ENCODE assay signal across 25 mouse cellular contexts in genomic region chr9:71573771-71574340, GRCm38 (mm10). TPM values are rescaled to one million over a fixed set of nuclear protein-coding genes. Genes with fewer than 3 reads are reported as not detected.
A peak's percentile ranks its signal among the peaks of the same experiment; 100 is the strongest.
DNase-seq lines count a peak whose midpoint lies in the region; ATAC-seq and TF ChIP-seq lines count a peak whose summit lies in the region.
"Had no signal": no experiment of that assay in that cellular context is flagged by ENCODE, and none has a peak within 500 bp of the region (broad histone marks: within the 10 kb centered on the region; RNA-seq: fewer than 3 reads in every experiment).

No protein-coding gene starts in this region.

- H3K36me3 ChIP-seq in intestine, postnatal 0 days (ENCODE audit: control insufficient read depth, insufficient read depth) = no peaks in the 10 kb centered on the region
- H3K36me3 ChIP-seq in intestine, embryonic 15.5 days = no peaks in the 10 kb centered on the region
- H3K36me3 ChIP-seq: forebrain, embryonic 10.5 days; limb, embryonic 15.5 days; liver, embryonic 15.5 days; neural tube, embryonic 15.5 days had no signal

- 82% methylated on average over 6 of the region's 6 CpGs for WGBS in intestine, postnatal 0 days
- 87% methylated on average over 6 of the region's 6 CpGs for WGBS in intestine, embryonic 15.5 days

- H3K9ac ChIP-seq in intestine, postnatal 0 days (ENCODE audit: low read depth, low read length) = no peak overlapping the region
- no peak overlapping the region for H3K9ac ChIP-seq in intestine, embryonic 15.5 days
- H3K9ac ChIP-seq: limb, embryonic 15.5 days; liver, embryonic 15.5 days; neural tube, embryonic 15.5 days had no signal

- no peaks in the 10 kb centered on the region for H3K9me3 ChIP-seq in intestine, postnatal 0 days (ENCODE audit: control insufficient read depth)
- no peaks in the 10 kb centered on the region for H3K9me3 ChIP-seq in intestine, embryonic 15.5 days
- H3K9me3 ChIP-seq: forebrain, embryonic 10.5 days; limb, embryonic 15.5 days; liver, embryonic 15.5 days; neural tube, embryonic 15.5 days had no signal

- no peak overlapping the region for H3K4me2 ChIP-seq in intestine, postnatal 0 days (replicated peaks; ENCODE audit: low read depth)
- H3K4me2 ChIP-seq in intestine, embryonic 15.5 days (replicated peaks) = no peak overlapping the region
- H3K4me2 ChIP-seq: limb, embryonic 15.5 days; liver, embryonic 15.5 days; neural tube, embryonic 15.5 days had no signal

- peak; percentile 52 for ATAC-seq in intestine, postnatal 0 days
- ATAC-seq in intestine, embryonic 15.5 days = no peak
- ATAC-seq: CD4-positive, CD25-positive, alpha-beta regulatory T cell, adult 4 months; hindbrain, embryonic 16.5 days; Patski had no signal

- H3K27me3 ChIP-seq in intestine, postnatal 0 days (replicated peaks; ENCODE audit: control insufficient read depth, insufficient read depth, low read length) = no peaks in the 10 kb centered on the region
- H3K27me3 ChIP-seq in intestine, embryonic 15.5 days (replicated peaks) = no peaks in the 10 kb centered on the region
- H3K27me3 ChIP-seq: limb, embryonic 15.5 days; liver, embryonic 15.5 days; neural tube, embryonic 15.5 days; Patski had no signal

- peak; percentile 37 for DNase-seq in adrenal gland, adult 8-10 months
- DNase-seq in adrenal gland, postnatal 36 days = peak; percentile 63 to 75
- DNase-seq in heart, postnatal 4 days = peak; percentile 61
- DNase-seq in thymus, adult 18-20 months = no peak
- no peak for DNase-seq in neural tube, embryonic 10.5 days (ENCODE audit: extremely low spot score, low spot score)
- no peak for DNase-seq in spleen, adult 18-20 months
- DNase-seq: cerebellum, adult 11 months; cerebellum, postnatal 14 days; embryo, embryonic 11 days; kidney, adult 11 months; kidney, postnatal 14 days; lung, postnatal 14 days; midbrain, embryonic 14.5 days; thymus, postnatal 4 days had no signal

- H3K4me3 ChIP-seq in intestine, postnatal 0 days (ENCODE audit: low read depth, low read length) = no peak overlapping the region
- H3K4me3 ChIP-seq in intestine, embryonic 15.5 days (replicated peaks) = no peak overlapping the region
- H3K4me3 ChIP-seq: forebrain, embryonic 10.5 days; layer of hippocampus, adult 2 months; limb, embryonic 15.5 days; liver, embryonic 15.5 days; megakaryocyte, embryonic 14.5 days; neural tube, embryonic 15.5 days had no signal

- H3K4me1 ChIP-seq in intestine, postnatal 0 days (replicated peaks; ENCODE audit: control insufficient read depth, insufficient read depth, low read length) = no peaks in the 10 kb centered on the region
- peaks cover 3% of the 10 kb centered on the region; the same call in 1 of the 2 replicates for H3K4me1 ChIP-seq in intestine, embryonic 15.5 days (replicated peaks)
- H3K4me1 ChIP-seq: forebrain, embryonic 10.5 days; liver, embryonic 15.5 days; megakaryocyte, embryonic 14.5 days had no signal

- no peak for TF ChIP-seq CTCF in intestine, postnatal 0 days (IDR thresholded peaks at IDR 0.05; ENCODE audit: low read depth)

- no peak overlapping the region for H3K27ac ChIP-seq in intestine, postnatal 0 days (ENCODE audit: low read depth, low read length)
- H3K27ac ChIP-seq in intestine, embryonic 15.5 days = no peak overlapping the region
- H3K27ac ChIP-seq: forebrain, embryonic 10.5 days; layer of hippocampus, adult 2 months; limb, embryonic 15.5 days; liver, embryonic 15.5 days; neural tube, embryonic 15.5 days had no signal

RNA-seq across cellular contexts. Expression of gene Myzap, which starts 18.3 kb away (rescaled TPM):
- polyA plus RNA-seq in intestine, postnatal 0 days (2015; fragmentation: Nextera tagmentation; extraction: Ambion mirVana) = 9.7 and 12.0 TPM in 2 replicates
- polyA plus RNA-seq in intestine, embryonic 15.5 days (2015; fragmentation: Nextera tagmentation; extraction: Ambion mirVana) = 8.5 and 8.8 TPM in 2 replicates
- total RNA-seq in adrenal gland, adult 8-10 months (2022) = 10 to 100 TPM in 3 of 4 experiments, 1 to 10 TPM in 1; 9.8 to 14.4 (median 11.5) TPM
- 10 to 100 TPM in 1 of 2 experiments, 1 to 10 TPM in 1; 6.8 to 12.9 TPM for total RNA-seq in adrenal gland, postnatal 36 days (2021)
- total RNA-seq in heart, postnatal 4 days (2021) = 100 to 1,000 TPM; 261 to 277 TPM

Comparison
In these comparisons a context has a peak if more than half of its experiments do, and no peak if none do; other contexts are left out.
1. DNase-seq: peak in adrenal gland, adult 8-10 months (single experiment), adrenal gland, postnatal 36 days (2 of 2) and heart, postnatal 4 days (single experiment); none in thymus, adult 18-20 months (0 of 2), neural tube, embryonic 10.5 days (single experiment) and spleen, adult 18-20 months (0 of 2).
2. RNA of gene Myzap, which starts 18.3 kb away (total RNA-seq): 261 to 277 TPM in heart, postnatal 4 days; 6.8 to 12.9 TPM in adrenal gland, postnatal 36 days and 9.8 to 14.4 TPM in adrenal gland, adult 8-10 months; every median in the first group is over 10 times any median in the second.